ENCODE assay signal across 8 mouse cellular contexts in the genomic region with DNA sequence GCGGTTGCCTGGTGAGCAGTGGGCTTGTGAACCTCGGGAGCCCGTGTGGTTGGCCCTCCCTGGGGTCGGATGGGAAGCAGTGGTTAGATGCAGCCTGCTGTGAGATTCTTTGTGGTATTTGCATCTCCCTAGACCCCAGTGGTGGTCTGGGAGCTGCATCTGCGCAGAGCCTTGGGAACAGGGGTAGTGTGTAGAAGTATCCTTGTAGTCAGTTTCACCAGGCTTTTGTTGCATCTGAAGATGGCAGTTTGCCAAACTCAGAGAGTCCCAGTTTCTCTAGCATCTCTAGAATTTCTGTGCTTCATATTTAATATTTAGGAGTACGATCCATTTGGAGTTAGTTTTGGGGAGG. TPM values are rescaled to one million over a fixed set of nuclear protein-coding genes. Genes with fewer than 3 reads are reported as not detected.
DNase-seq lines count a peak whose midpoint lies in the region; ATAC-seq and TF ChIP-seq lines count a peak whose summit lies in the region.

No protein-coding gene starts in this region.

- peak overlapping the region; percentile 60 for H3K9ac ChIP-seq in kidney, postnatal 0 days (ENCODE audit: low read depth, low read length)

- peak overlapping the region; percentile 33; the same call in 1 of the 2 replicates for H3K27ac ChIP-seq in kidney, postnatal 0 days
- H3K27ac ChIP-seq in embryonic facial prominence, embryonic 10.5 days (replicated peaks): peak overlapping the region; percentile 89

- no peak overlapping the region for H3ac ChIP-seq in myocyte (ENCODE audit: control insufficient read depth, insufficient read length)

- H3K4me3 ChIP-seq in kidney, postnatal 0 days (replicated peaks; ENCODE audit: low read depth, low read length): peak overlapping the region; percentile 46
- H3K4me3 ChIP-seq in embryonic facial prominence, embryonic 10.5 days: peak overlapping the region; percentile 66
- H3K4me3 ChIP-seq in myocyte: peak overlapping the region; percentile 10

- peak overlapping the region; percentile 57 for H3K4me2 ChIP-seq in kidney, postnatal 0 days (ENCODE audit: low read length)
- H3K4me2 ChIP-seq in myocyte (ENCODE audit: low read depth): peak overlapping the region; percentile 58

- TF ChIP-seq CTCF in kidney, postnatal 0 days (IDR thresholded peaks at IDR 0.05; ENCODE audit: low read depth): no peak; the same call in 1 of the 2 replicates

- no peaks in the 10 kb centered on the region for H3K9me3 ChIP-seq in kidney, postnatal 0 days (replicated peaks; ENCODE audit: low read length)
- no peaks in the 10 kb centered on the region; the same call in 1 of the 2 replicates for H3K9me3 ChIP-seq in embryonic facial prominence, embryonic 10.5 days

- WGBS in kidney, postnatal 0 days: 14% methylated on average over 6 of the region's 6 CpGs
- 16% methylated on average over 6 of the region's 6 CpGs for WGBS in embryonic facial prominence, embryonic 10.5 days

- DNase-seq in kidney, postnatal 0 days (ENCODE audit: low spot score): no peak
- no peak for DNase-seq in kidney, adult 8-10 months
- no peak for DNase-seq in embryonic facial prominence, embryonic 10.5 days (ENCODE audit: low spot score)
- DNase-seq in hindlimb bud, embryonic 11.5 days (ENCODE audit: extremely low spot score, low read depth, low spot score): peak; percentile 16
- DNase-seq in cerebellum, adult 9-10 months: no peak
- DNase-seq in left cerebral cortex, adult 8-10 months (ENCODE audit: low spot score in 2 of 2): no peak
- DNase-seq in kidney, postnatal 10 days: no peak

- no peaks in the 10 kb centered on the region for H3K4me1 ChIP-seq in kidney, postnatal 0 days (replicated peaks; ENCODE audit: insufficient read depth, low read length)
- peaks cover 9% of the 10 kb centered on the region; the same call in 1 of the 2 replicates for H3K4me1 ChIP-seq in embryonic facial prominence, embryonic 10.5 days

- no peak for TF ChIP-seq POLR2A in myocyte (IDR thresholded peaks at IDR 0.05; ENCODE audit: insufficient read length, low read depth)

- H3K36me3 ChIP-seq in kidney, postnatal 0 days (ENCODE audit: insufficient read depth, low read length): no peaks in the 10 kb centered on the region
- H3K36me3 ChIP-seq in embryonic facial prominence, embryonic 10.5 days (replicated peaks): peaks cover 25% of the 10 kb centered on the region
- H3K36me3 ChIP-seq in myocyte (ENCODE audit: control insufficient read depth, insufficient read depth): no peaks in the 10 kb centered on the region

- peak; percentile 85 for ATAC-seq in kidney, postnatal 0 days (replicated peaks; ENCODE audit: low FRiP score, low read depth)

- H3K27me3 ChIP-seq in kidney, postnatal 0 days (ENCODE audit: insufficient read depth, low read length): no peaks in the 10 kb centered on the region
- H3K27me3 ChIP-seq in embryonic facial prominence, embryonic 10.5 days (replicated peaks; ENCODE audit: low read depth, poor library complexity, severe bottlenecking): no peaks in the 10 kb centered on the region
- no peaks in the 10 kb centered on the region for H3K27me3 ChIP-seq in myocyte (ENCODE audit: control insufficient read depth, insufficient read depth, insufficient read length)

- no peaks in the 10 kb centered on the region for H3K79me2 ChIP-seq in myocyte (ENCODE audit: control insufficient read depth, insufficient read depth)

TF ChIP-seq in myocyte, 11 proteins besides CTCF, POLR2A, EP300 and RAD21:
- TF ChIP-seq MYOD1 (IDR thresholded peaks at IDR 0.05; ENCODE audit: control insufficient read depth in 1 of 3, insufficient read length in 2 of 3, low read depth in 2 of 3): no peak
- TF ChIP-seq TCF12 (IDR thresholded peaks at IDR 0.05; ENCODE audit: insufficient read depth, poor library complexity, severe bottlenecking): no peak
- TF ChIP-seq CEBPB (IDR thresholded peaks at IDR 0.05; ENCODE audit: insufficient read depth, poor library complexity, severe bottlenecking): no peak
- TF ChIP-seq MAX (IDR thresholded peaks at IDR 0.05; ENCODE audit: low read depth): no peak
- no peak for TF ChIP-seq SRF (IDR thresholded peaks at IDR 0.05; ENCODE audit: control insufficient read depth, insufficient read length, low read depth)
- TF ChIP-seq MYOG (IDR thresholded peaks at IDR 0.05; ENCODE audit: control insufficient read depth in 1 of 3, insufficient read depth in 1 of 3, insufficient read length in 2 of 3, low read depth in 2 of 3): no peak
- TF ChIP-seq REST (IDR thresholded peaks at IDR 0.05; ENCODE audit: insufficient read depth, insufficient read length): no peak
- TF ChIP-seq E2F4 (IDR thresholded peaks at IDR 0.05; ENCODE audit: insufficient read depth): no peak
- no peak for TF ChIP-seq USF1 (IDR thresholded peaks at IDR 0.05; ENCODE audit: low read depth)
- TF ChIP-seq TCF3 (IDR thresholded peaks at IDR 0.05; ENCODE audit: insufficient read length, low read depth): no peak
- no peak for TF ChIP-seq POLR2AphosphoS2 (IDR thresholded peaks at IDR 0.05; ENCODE audit: insufficient read length, low read depth)
TF ChIP-seq in myocyte: peak in this region for 0.

RNA-seq across cellular contexts. Expression of a gene that starts 0.3 kb away (rescaled TPM):
- 3.0 and 3.8 TPM in 2 replicates for polyA plus RNA-seq in kidney, postnatal 0 days (2015; fragmentation: Nextera tagmentation; extraction: Ambion mirVana)
- polyA plus RNA-seq in embryonic facial prominence, embryonic 10.5 days (2016; fragmentation: Nextera tagmentation; extraction: Ambion mirVana): 6.0 and 6.2 TPM in 2 replicates
- polyA plus RNA-seq in myocyte (2012; fragmentation: generic; extraction: Trizol): 0.05 TPM
- total RNA-seq in left cerebral cortex, adult 8-10 months (2022): 10 to 100 TPM; 23.5 to 25.7 (median 24.8) TPM

Comparison
In these comparisons a context has a peak if more than half of its experiments do, and no peak if none do; other contexts are left out.
1. H3K4me3 ChIP-seq: peak in every context shown above with its lines; median percentile 66 in embryonic facial prominence, embryonic 10.5 days; 46 in kidney, postnatal 0 days; 10 in myocyte.